Mouse (Mus musculus): ENCODE measurements at regions not wholly inside any gene's neighbourhood (a gene's known extent, or its start where the extent isn't known, plus 50 kb on each side); places are given as distances from the start of the nearest gene placed in this dataset.

- TF ChIP-seq GATA1 (IDR thresholded peaks at IDR 0.05; ENCODE audit: borderline replicate concordance, low read length), result 0 out of 3 replicates have a peak, but pooled peaks have one; percentile 75
- TF ChIP-seq FLI1 (IDR thresholded peaks at IDR 0.05; ENCODE audit: low read length), result no peak
These were observed 83.2 kb upstream of the Rap1b start for GRCm38 (mm10) chr10:117928998-117929397.
